Mouse (Mus musculus) liver, adult 2 months (tissue): ENCODE results near the gene Morn3.

ENCODE experiments used
- CTCF ChIP-seq: fragments of 200-500 bp; IDR thresholded peaks from 2 replicates; pipeline ENCODE4 v1.5.1; 2011; ENCODE audit warnings: low read depth, low read length, control low read depth
- POLR2A ChIP-seq: fragments of 200-500 bp; IDR thresholded peaks from 2 replicates; pipeline ENCODE4 v1.6.1; 2011; ENCODE audit warnings: low read length, control low read depth; ENCODE audit not compliant: insufficient read depth; ENCODE audit errors: extremely low read depth

- TF ChIP-seq CTCF, result no peak
- TF ChIP-seq POLR2A, result no peak
Measured at GRCm38 (mm10) chr5:123029729-123030128, 17.1 kb downstream of the Morn3 start.
